In genomic region chr14:21096689-21097088, GRCm38 (mm10) we compare ENCODE assay signal across 21 mouse cellular contexts. TPM values are rescaled to one million over a fixed set of nuclear protein-coding genes. Genes with fewer than 3 reads are reported as not detected.
A peak's percentile ranks its signal among the peaks of the same experiment; 100 is the strongest.
DNase-seq lines count a peak whose midpoint lies in the region; ATAC-seq lines count a peak whose summit lies in the region.
"Had no signal": no experiment of that assay in that cellular context is flagged by ENCODE, and none has a peak within 500 bp of the region (broad histone marks: within the 10 kb centered on the region; RNA-seq: fewer than 3 reads in every experiment).

No protein-coding gene starts in this region.

- H3K36me3 ChIP-seq in liver, embryonic 15.5 days (replicated peaks): peaks cover 26% of the 10 kb centered on the region

- WGBS in liver, embryonic 15.5 days (ENCODE audit: insufficient replicate concordance): 64% methylated on average over 4 of the region's 4 CpGs

- peak overlapping the region; percentile 53 for H3K27ac ChIP-seq in liver, embryonic 15.5 days (replicated peaks)
- H3K27ac ChIP-seq: hindbrain, embryonic 14.5 days; macrophage; midbrain, embryonic 12.5 days had no signal

- peaks cover 16% of the 10 kb centered on the region for H3K4me1 ChIP-seq in liver, embryonic 15.5 days (replicated peaks)

- peak; percentile 74 for ATAC-seq in liver, embryonic 15.5 days (ENCODE audit: insufficient read depth)
- ATAC-seq: forebrain, embryonic 16.5 days had no signal

- H3K9me3 ChIP-seq in liver, embryonic 15.5 days (replicated peaks): no peaks in the 10 kb centered on the region
- H3K9me3 ChIP-seq: heart, embryonic 12.5 days; midbrain, embryonic 12.5 days had no signal

- H3K4me3 ChIP-seq in liver, embryonic 15.5 days (replicated peaks): no peak overlapping the region
- H3K4me3 ChIP-seq: heart, embryonic 12.5 days; midbrain, embryonic 12.5 days had no signal

- no peak overlapping the region for H3K4me2 ChIP-seq in liver, embryonic 15.5 days
- H3K4me2 ChIP-seq: heart, embryonic 12.5 days; hindbrain, embryonic 14.5 days; lung, embryonic 14.5 days; midbrain, embryonic 12.5 days had no signal

- DNase-seq in kidney, adult 9 months: peak; percentile 40
- no peak for DNase-seq in kidney, postnatal 4 days
- DNase-seq in liver (peak; percentile 34), MN1 (ENCODE audit: low spot score) (no peak)
- DNase-seq in yolk sac, embryonic 10.5 days (ENCODE audit: low spot score): peak; percentile 73
- no peak for DNase-seq in ovary, adult 18-20 months (ENCODE audit: low spot score)
- DNase-seq: cerebellum, adult 11-12 months; cerebellum, postnatal 25 days; embryo, embryonic 11 days; heart, postnatal 14 days; kidney, adult 11 months; layer of hippocampus, adult 9-11 months; lung, embryonic 14.5 days; right cerebral cortex, adult 18-20 months; spleen, adult 18-20 months had no signal

- H3K9ac ChIP-seq in liver, embryonic 15.5 days: no peak overlapping the region
- H3K9ac ChIP-seq: heart, embryonic 12.5 days; hindbrain, embryonic 14.5 days; lung, embryonic 14.5 days; midbrain, embryonic 12.5 days had no signal

- no peaks in the 10 kb centered on the region for H3K27me3 ChIP-seq in liver, embryonic 15.5 days
- H3K27me3 ChIP-seq: heart, embryonic 12.5 days; midbrain, embryonic 12.5 days had no signal

RNA-seq across cellular contexts. Expression of gene Adk, which starts 44.3 kb away (rescaled TPM):
- 197 and 203 TPM in 2 replicates for polyA plus RNA-seq in liver, embryonic 15.5 days (2015; fragmentation: Nextera tagmentation; extraction: Ambion mirVana)

RNA-seq across cellular contexts. Expression of gene Ap3m1, which starts 44.4 kb away (rescaled TPM):
- 29.0 and 30.2 TPM in 2 replicates for polyA plus RNA-seq in liver, embryonic 15.5 days (2015; fragmentation: Nextera tagmentation; extraction: Ambion mirVana)

Comparison
In these comparisons a context has a peak if more than half of its experiments do, and no peak if none do; other contexts are left out.
1. DNase-seq: peak in kidney, adult 9 months (single experiment), liver (single experiment) and yolk sac, embryonic 10.5 days (single experiment); none in kidney, postnatal 4 days (0 of 2), MN1 (single experiment) and ovary, adult 18-20 months (single experiment).